Mouse (Mus musculus) liver, adult 2 months (tissue): ENCODE results near the gene 2310034G01Rik.

Experiments
- CTCF ChIP-seq: fragments of 200-500 bp; IDR thresholded peaks from 2 replicates; pipeline ENCODE4 v1.5.1; 2011; ENCODE audit warnings: low read depth, low read length, control low read depth
- POLR2A ChIP-seq: fragments of 200-500 bp; IDR thresholded peaks from 2 replicates; pipeline ENCODE4 v1.6.1; 2011; ENCODE audit warnings: low read length, control low read depth; ENCODE audit not compliant: insufficient read depth; ENCODE audit errors: extremely low read depth

GRCm38 (mm10) chr19:46331326-46331725 is 18.8 kb downstream of the 2310034G01Rik start:
- TF ChIP-seq POLR2A (no peak), CTCF (no peak)
